Mouse (Mus musculus) ES-E14 (cell line): ENCODE results near the gene Dek.

Experiments
- MAFK ChIP-seq: IDR thresholded peaks from 2 replicates; pipeline ENCODE4 v1.6.1; 2014; ENCODE audit warnings: mild to moderate bottlenecking, low read depth, low read length, inconsistent platforms; ENCODE audit not compliant: insufficient read depth
- ZC3H11A ChIP-seq: IDR thresholded peaks from 2 replicates; pipeline ENCODE4 v1.6.1; 2012; ENCODE audit warnings: low read depth, mild to moderate bottlenecking, inconsistent platforms, low read length, borderline replicate concordance
- ZNF384 ChIP-seq: IDR thresholded peaks from 2 replicates; pipeline ENCODE4 v1.6.1; 2012; ENCODE audit warnings: low read depth, low read length, inconsistent platforms

- no peak for TF ChIP-seq ZNF384
- TF ChIP-seq ZC3H11A = no peak
- no peak for TF ChIP-seq MAFK
Observed at GRCm38 (mm10) chr13:47153206-47153605, 47.2 kb upstream of the Dek start.
